Mouse (Mus musculus) right cerebral cortex, postnatal 14 days (tissue): ENCODE data around the gene Mapk6.
A peak's percentile ranks its signal among the peaks of the same experiment; 100 is the strongest.
"Not testable (repeated sequence)": the region's sequence is repeated elsewhere in the genome, so short reads cannot be mapped to it uniquely, and the experiment has no call there.

ENCODE experiments used
- DNase-seq: peaks from one replicate; pipeline ENCODE4 v3.0.0; 2022

The Mapk6 gene

DNA sequence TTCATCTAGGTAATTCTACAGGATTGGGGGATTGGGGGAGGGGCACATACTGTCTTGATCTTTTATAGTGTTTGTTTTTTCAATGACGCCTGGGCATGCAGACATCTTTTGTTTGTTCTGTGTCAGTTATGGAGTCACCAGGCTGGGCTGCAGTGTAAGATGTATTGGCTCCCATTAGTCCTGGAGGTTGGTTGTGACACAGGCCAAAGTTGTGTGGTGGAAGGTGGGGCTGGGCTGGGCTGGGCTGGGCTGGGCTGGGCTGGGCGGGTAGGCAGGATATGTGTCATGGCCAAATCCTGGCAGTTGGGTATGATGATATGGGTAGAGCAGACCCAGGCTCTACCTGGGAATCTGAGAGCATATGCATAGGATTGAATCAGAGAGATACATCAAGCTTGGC, 31.0 kb downstream of the Mapk6 start:
- DNase-seq, result no peak

DNA sequence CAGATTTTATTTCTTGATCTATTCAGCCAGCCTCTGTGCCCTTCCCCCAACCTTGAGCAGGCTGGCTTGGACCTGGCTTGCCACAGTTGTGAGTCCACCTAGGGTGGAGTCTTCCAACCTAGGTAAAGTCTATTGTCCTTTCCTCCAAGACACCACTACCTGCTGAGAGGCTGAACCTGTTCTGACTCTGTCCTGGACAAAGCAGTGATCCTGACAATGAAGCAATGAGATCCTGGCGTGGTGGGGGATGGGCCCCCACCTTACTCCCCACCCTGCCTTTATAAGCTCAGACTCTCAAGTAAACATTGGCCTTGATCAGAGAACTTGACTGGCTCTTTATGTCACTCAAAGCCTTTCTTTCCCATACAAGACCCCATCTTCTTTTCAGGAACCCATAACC, 33.4 kb downstream of the Mapk6 start:
- DNase-seq, result no peak

DNA sequence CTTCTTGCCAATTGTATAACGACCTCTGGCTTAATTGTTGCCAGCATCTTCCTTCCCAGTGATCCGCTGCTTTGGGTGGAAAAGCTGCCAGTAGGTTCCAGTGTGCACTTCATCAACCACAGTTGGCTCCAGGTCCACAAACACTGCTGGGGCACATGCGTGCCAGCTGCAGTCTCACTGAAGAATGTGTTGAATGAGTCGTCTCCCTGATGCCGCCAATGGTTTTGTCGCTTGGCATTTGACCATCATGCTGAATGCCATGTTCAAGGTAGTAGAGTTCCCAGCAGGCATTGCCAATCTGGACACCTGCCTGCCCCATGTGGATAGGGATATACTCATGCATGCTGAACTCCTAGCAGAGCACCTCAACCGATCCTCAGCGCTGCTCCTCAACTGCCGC, 34.2 kb downstream of the Mapk6 start:
- DNase-seq, result no peak

DNA sequence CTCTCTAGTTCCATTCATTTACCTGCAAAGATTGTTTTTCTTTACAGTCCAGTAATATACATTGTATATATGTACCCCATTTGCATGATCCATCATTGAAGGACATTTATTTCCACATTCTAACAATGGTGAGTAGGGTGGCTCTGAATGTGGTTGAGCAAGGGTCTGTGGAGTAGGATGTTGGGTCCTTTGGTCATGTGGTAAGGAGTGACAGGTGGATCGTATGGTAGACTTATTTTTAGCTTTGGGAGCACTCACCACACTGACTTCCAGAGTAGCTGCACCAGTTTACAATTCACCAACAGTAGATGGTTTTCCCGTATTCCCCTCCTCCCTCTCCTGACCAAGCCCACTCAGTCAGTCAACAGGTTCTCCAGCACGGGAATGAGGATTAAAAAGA, 41.0 kb downstream of the Mapk6 start:
- no peak for DNase-seq

DNA sequence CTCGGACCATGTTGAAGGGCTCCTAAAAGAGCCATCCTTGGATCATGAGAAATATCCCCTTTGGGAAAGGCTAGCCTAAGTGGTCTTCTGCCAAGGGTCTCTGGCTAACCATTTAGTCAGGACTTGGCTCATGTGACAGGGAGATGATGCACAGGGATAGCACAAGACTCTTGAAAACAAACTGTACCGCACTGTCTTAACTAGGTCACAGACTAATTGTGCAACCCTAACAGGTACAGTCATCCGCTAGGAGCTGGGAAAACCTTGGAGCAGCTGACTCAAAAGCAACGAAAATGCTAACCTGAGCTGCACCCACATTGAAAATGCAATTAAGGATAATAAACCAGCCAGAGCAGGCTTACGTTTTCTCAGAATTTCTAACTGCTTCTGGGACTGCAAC, 43.6 kb downstream of the Mapk6 start:
- no peak for DNase-seq

DNA sequence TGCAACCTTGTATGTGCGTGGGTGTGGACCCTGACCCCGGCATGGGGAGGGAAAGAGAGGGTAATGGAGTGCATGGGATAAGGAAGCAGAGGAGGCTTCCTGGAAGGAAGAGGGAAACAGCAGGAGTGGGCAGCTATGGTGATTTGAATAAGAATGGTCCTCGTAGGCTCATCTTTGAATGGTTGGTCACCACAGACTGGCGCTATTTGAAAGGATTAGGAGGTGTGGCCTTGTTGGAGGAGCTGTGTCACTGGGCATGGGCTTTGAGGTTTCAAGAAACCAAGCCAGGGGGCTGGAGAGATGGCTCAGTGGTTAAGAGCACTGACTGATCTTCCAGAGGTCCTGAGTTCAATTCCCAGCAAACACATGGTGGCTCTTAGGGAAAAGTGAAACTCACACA, 44.6 kb downstream of the Mapk6 start:
- no peak for DNase-seq

DNA sequence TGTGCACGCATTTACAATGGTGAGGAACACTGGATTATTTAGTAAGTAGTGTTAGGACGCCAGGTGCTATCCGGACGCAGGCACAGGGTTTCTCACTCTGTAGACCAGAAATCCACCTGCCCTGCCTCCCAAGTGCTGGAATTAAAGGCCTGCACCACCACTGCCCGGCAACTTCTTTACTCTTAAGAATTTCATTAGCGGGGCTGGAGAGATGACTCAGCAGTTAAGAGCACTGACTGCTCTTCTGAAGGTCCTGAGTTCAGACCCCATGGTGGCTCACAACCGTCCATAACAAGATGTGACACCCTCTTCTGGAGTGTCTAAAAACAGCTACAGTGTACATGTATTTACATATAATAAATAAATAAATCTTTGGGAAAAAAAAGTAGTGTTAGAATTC, 46.1 kb downstream of the Mapk6 start:
- DNase-seq, result not testable (repeated sequence)

DNA sequence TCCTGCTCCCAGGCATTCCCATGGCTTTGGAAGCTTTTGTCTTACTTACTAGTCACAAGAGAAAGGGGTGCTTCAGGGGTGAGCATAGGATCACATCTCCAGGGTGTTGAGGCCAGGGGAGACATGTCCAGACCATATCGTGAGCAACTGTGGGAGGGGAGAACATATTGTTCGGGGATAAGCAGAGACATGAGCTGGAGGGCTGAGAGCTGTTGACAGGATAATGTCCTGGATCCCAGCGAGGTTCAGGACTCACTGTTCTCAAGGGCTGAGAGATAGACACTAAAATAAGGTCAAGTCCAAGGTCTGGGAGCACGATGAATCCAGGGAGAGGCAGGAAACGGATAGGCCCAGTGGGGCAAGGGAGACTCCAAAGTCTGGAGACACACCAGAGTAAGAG, 46.8 kb downstream of the Mapk6 start:
- no peak for DNase-seq

DNA sequence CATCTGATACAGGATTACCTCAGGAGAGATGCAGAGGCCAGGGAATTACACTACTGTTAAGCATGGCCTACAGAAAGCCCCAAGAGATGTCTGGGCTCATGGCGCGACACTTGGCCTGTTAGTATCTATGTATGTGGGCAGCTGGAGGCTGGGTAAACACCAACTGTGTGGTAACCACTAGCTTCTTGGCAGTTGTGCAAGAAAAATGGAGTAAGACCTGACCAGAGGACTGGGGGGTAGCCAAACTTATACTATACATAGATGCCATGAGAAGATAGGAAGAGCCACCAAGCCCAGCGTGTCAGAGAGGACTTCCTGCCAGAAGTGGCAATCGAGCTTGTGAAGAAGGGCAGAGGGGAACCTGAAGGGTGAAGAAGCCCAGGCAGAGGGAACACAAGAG, 47.6 kb downstream of the Mapk6 start:
- no peak for DNase-seq

DNA sequence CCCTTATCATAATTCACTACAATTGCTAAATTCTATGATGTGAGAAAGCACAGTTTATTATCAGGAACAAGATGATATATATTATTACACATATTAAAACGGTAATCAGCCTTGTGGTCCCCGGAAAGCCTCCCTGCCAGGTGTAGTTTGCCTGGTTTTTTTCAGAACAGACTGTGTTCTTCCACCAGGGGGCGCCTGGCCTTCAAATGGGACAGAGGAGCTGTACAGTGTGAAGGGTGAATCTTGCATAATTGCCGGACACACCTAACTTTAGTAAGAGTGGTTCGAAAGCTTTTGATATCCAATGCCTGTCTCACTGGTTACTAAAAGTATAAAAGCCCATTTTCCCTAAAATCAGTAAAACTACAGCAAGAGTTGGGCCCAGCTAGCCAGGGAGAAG, 48.1 kb downstream of the Mapk6 start:
- peak; percentile 71 for DNase-seq

DNA sequence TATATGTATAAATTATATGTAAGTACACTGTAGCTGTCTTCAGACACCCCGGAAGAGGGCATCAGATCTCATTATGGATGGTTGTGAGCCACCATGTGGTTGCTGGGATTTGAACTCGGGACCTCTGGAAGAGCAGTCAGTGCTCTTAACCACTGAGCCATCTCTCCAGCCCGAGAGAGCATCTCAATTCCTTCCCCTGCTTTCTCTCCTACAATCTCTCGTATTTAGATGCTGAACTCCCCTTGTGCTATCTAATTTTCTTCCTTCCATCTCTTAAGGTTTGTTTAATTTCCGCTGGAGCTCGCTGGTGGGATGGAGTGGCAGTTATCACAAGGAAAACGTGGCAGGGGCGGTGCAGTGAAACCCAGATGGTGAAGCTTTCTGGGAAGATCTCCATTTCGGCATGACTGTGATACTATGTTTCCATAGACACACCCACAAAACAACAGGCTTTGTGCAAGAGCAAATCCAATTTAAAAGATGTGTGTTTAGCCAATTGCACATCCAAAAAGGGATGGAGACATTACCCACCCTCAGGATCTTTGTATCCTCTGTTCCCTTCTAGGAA, 52.6 kb downstream of the Mapk6 start:
- peak; percentile 36 for DNase-seq

DNA sequence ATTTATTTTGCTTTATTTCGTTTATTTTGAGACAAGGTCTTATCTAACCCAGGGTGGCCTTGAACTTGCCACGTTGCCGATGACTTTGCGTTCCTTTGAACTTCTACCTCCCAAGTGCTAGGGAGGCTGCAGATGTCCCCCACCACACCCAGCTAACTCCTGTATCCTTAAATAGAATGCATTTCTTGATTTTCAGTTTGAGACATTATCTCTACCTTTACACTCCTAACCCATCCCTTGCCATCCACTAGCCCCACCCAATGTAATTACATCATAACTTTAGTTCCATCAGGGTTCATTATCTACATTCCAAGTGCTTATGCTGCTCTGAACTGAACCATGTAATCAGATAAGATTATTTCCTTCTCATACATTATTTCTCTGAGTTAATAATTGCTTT, 54.0 kb downstream of the Mapk6 start:
- no peak for DNase-seq

DNA sequence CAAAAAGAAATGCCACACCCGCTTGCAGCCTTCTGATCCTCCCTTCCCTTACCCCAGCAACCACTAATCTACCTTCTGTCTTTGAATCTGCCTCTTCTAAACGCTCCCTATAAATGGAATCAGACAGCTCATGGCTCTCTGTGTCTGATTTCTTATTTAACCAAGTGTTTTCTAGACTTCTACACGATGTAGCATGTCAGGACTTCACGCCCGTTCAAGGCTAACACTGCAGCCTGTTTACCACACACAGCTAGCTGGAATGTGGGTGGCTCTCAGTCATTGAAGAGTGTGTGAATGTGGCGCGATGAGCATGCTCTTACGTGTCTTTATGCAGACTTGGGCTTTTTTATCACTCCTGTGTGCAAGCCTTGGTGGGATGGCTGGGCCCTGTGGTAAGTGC, 56.7 kb downstream of the Mapk6 start:
- no peak for DNase-seq

DNA sequence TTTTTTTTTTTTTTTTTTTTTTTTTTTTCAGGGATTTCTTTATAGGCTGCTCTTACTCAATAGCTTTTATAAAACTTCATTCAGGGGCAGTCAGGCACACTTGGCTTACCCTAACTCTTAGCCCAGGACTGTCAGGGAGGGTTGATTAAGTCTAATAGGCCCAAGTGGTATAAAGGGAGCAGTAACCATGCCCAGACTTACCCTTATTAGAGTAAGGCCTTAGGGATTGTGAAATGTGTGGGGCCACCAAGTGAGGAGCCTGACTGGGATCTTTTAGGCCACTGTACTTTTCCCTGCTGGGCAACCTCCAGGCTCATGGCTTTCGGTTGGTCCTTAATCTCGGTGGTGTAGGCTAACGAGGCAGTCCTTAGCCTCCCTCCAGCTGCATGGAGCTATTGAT, 61.2 kb downstream of the Mapk6 start:
- DNase-seq, result no peak

DNA sequence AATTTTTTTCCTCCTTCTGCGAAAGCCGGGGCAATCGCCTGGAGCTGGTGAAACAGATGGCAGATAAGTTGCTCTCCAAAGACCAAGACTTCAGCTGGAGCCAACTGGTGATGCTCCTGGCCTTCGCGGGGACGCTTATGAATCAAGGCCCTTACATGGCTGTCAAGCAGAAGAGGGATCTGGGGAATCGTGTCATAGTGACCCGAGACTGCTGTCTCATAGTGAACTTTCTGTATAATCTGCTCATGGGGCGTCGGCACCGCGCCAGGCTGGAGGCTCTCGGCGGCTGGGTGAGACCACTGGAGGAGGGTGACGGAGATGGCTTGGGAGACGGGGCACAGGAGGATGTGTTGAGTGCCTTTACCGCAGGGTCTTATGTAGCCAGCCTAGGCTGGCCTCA, 61.7 kb downstream of the Mapk6 start:
- no peak for DNase-seq

DNA sequence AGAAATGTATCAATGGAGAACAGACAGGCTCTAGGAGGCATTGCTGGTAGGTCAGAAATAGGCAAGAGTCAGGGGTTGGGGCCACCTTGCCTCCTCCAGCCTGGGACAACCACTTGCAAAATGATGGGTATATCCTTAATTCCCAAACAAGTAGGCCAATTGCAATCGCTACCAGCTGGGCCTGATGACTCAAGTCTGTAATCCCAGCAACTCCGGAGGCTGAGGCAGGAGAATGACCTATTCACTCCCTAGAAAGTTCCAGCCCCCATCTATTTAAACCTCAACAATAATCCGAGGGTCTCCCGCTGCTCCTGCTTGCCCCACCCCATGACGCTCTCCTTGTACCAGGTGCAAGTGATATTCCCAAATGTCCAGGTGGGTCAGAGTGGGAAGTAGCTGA, 62.3 kb downstream of the Mapk6 start, which contains the start of gene Bcl2l10:
TSS of gene Bcl2l10 (plus strand) at position 301 of the 400 bp plus-strand sequence.
- DNase-seq, result no peak

DNA sequence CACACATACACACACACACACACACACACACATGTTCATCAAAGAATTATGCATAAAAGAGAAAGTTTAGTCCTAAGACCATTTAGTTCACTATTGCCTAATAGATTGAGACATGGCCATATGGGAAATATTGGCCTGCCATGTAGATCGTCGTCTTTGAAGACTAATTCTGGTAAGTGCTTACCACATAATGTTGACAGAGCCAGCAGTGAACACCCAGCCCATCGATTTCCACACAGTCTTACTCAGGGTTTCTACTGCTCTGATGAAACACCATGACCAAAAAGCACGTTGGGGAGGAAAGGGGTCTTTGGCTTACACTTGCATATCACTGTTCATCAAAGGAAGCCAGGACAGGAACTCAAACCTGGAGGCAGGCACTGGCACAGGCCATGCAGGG, 67.4 kb downstream of the Mapk6 start:
- DNase-seq, result no peak

DNA sequence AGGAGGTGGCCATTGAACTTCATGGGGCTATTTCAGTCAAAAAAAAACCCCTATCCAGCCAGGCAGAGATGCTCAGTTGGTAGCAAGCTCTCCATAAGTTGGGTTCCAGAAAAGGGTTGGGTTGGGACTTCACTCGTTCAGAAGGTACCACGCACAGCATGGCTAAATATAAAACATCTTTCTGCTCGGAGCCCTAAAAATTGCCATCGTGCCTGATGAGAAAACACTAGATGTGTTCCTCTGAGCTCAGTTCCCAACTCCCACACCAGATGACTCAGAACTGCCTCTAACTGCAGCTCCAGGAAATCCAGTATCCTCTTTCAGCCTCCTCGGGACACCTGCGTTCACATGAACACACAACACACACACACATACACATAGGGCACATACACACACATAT, 71.8 kb downstream of the Mapk6 start:
- peak; percentile 34 for DNase-seq

DNA sequence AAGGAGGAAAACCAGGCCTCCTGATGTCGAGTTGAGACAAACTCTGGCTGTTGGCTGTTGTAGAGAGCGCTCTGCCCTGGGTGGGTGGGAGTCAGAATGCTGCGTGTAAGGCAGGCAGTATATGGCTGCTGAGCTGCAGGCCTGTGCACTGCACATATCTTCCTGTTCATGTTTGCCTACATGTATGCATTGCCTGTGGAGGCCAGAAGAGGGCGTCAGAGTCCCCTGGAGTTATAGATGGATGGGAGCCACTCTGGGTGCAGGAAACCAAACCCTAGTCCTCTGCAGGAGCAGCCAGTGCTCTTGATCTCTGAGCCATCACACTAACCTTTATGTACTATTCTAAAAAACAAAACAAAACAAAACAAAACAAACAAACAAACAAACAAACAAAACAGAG, 75.4 kb downstream of the Mapk6 start:
- no peak for DNase-seq

DNA sequence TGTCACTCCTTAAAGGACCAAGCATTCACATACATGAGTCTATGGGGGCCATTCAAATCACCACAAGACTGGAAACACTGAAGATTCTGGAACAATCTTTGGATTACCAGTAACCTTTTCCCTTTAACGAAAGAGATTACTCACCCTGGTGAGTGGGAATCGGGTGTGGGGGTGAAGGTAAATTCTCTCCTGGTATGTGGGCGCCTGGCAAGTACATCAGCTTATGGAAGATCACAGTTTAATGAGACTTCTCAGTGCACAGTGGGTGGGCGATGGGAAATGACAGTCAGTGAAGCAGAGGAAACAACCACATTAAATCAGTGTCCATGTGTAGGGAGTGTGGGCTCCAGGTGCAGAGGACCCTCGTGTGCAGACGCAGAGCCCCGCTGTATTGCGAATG, 79.0 kb downstream of the Mapk6 start:
- no peak for DNase-seq

DNA sequence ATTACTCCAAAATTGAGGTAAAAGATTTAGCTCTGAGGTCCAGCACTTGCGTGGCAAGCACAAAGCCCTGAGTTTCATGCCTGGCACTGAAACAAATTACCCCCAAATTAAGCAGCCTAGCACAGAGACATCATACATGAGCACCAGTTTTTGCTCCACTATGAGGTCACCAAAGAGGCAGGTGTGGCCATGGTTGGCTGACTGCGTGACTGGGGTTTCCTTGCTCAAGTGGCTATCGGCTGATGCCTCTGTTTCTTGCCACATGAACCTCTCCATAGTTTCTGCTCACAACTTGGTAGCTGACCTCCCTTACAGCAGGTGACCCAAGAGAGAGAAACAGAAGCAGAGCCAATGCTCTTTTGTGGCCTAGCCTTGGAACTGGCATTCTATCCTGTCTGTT, 81.8 kb downstream of the Mapk6 start:
- no peak for DNase-seq

DNA sequence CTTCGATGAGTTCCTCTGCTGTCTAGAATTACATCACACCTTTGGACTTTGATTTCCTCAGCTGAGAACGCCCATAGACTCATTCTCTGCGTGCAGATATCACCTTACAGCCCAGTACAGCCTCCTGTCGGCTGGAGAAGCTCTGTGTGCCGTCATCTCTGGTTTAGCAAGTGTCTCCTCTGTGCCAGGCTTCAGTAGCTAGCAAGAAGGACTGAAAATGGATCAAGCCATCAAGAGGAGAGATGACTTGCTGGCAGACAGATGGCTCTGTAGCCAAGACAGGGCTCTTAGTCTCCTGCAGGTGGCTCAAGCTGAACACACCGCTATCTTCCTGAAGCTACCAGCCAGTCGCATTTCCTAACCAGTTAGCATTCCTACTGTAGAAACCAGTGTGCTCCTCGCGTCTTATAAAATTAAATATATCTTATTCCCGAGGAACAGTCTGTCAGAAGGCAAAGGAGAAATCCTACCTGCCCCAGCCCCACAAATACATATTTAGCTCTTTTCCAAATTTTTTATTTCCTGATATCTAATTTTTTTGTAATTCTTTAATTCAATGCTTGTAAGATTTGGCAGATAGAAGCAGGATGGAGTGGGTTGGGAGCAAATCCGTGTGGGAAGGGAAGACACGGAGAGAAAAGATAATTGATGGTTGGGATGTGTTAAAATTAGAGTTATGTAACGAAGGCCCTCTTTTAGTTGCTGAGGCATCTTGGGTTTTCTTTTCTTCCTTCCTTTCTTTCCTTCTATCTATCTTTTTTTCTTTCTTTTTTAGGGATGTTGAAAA, 87.5 kb downstream of the Mapk6 start:
- DNase-seq, result no peak

DNA sequence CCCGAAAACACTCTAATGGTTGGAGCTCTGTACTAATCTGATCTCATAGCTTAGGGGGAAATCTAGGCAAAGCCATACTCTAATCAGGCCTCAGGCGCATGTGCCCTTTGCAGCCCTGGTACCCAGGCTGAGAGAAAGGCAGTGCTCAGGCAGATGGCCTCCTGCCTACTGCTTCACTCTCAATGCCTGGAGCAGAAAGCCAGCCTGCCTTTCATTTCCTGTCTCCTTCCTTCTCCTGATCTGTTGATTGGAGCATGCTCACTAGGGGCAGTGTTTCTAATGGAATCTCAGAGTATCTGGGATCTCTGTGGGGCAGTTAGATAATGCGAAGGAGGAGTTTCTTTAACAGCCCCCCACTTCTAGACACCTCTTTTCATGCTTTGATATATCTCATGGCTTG, 90.4 kb downstream of the Mapk6 start:
- DNase-seq, result no peak
